Mouse (Mus musculus) bone marrow, adult 2 months (tissue): Measurements from ENCODE around the gene Ppdpf. TPM values are rescaled to one million over a fixed set of nuclear protein-coding genes. Genes with fewer than 3 reads are reported as not detected.

ENCODE experiments used
- H3K27ac ChIP-seq: fragments of 200-500 bp; 2 replicates; pipeline ENCODE4 v1.5.1; 2012; ENCODE audit warnings: low read depth, mild to moderate bottlenecking, control low read depth, inconsistent platforms, low read length; ENCODE audit not compliant: control insufficient read depth, poor library complexity, insufficient read depth
- H3K4me1 ChIP-seq: fragments of 200-500 bp; 2 replicates; pipeline ENCODE4 v1.6.1; 2011; ENCODE audit warnings: low read length; ENCODE audit not compliant: control insufficient read depth, insufficient read depth
- H3K4me3 ChIP-seq: fragments of 200-500 bp; replicated peaks from 2 replicates; pipeline ENCODE3; 2011; ENCODE audit warnings: mild to moderate bottlenecking, low read depth, low read length, control low read depth; ENCODE audit not compliant: control insufficient read depth
- CTCF ChIP-seq: fragments of 200-500 bp; IDR thresholded peaks from 2 replicates; pipeline ENCODE4 v1.5.1; 2011; ENCODE audit warnings: low read length, control low read depth; ENCODE audit not compliant: control insufficient read depth, insufficient read depth
- POLR2A ChIP-seq: fragments of 200-500 bp; IDR thresholded peaks from 2 replicates; pipeline ENCODE4 v1.6.1; 2011; ENCODE audit warnings: low read depth, mild to moderate bottlenecking, control low read depth, low read length, borderline replicate concordance; ENCODE audit not compliant: control insufficient read depth
- WGBS: fragments of 180-500 bp; shearing (Covaris S2); methylation state at CpG from one replicate; pipeline ENCODE4 v1.1.7; 2018; 5-methylcytosine and 5-hydroxymethylcytosine counted together
- polyA plus RNA-seq: library from polyadenylated mRNA; stranded (reverse); fragments of >200 nt; gene quantifications from 2 replicates; pipeline ENCODE4 v1.2.4, GENCODE M21; 2011; ENCODE audit warnings: low replicate concordance; ENCODE audit not compliant: missing spikeins, insufficient read depth, insufficient read length

Ppdpf gene
- polyA plus RNA-seq, 1 experiment: 59.8 TPM

GRCm38 (mm10) chr2:181148318-181148955 is 38.6 kb upstream of the Ppdpf start:
- H3K4me1 ChIP-seq: no peaks in the 10 kb centered on the region
- no peak for TF ChIP-seq POLR2A
- no peak for TF ChIP-seq CTCF
- WGBS: 12% methylated on average over 31 of the region's 31 CpGs
- no peak overlapping the region for H3K4me3 ChIP-seq
- H3K27ac ChIP-seq: no peak overlapping the region

GRCm38 (mm10) chr2:181150281-181150680 is 36.8 kb upstream of the Ppdpf start:
- H3K4me1 ChIP-seq: no peaks in the 10 kb centered on the region

GRCm38 (mm10) chr2:181152701-181153100 is 34.3 kb upstream of the Ppdpf start:
- WGBS: 89% methylated on average over 17 of the region's 17 CpGs
- no peaks in the 10 kb centered on the region for H3K4me1 ChIP-seq
- H3K27ac ChIP-seq: no peak overlapping the region
- no peak overlapping the region for H3K4me3 ChIP-seq
- TF ChIP-seq POLR2A (no peak), CTCF (no peak)

More at GRCm38 (mm10) chr2:181150281-181150680, 36.8 kb upstream of the Ppdpf start:
- no peak overlapping the region for H3K4me3 ChIP-seq
- TF ChIP-seq CTCF: no peak
- TF ChIP-seq POLR2A: no peak
- H3K27ac ChIP-seq: no peak overlapping the region
- WGBS: 63% methylated on average over 6 of the region's 6 CpGs

- 77% methylated on average over 1 of the region's 1 CpGs for WGBS
- TF ChIP-seq POLR2A (no peak), CTCF (no peak)
- Histone ChIP-seq H3K4me3 (no peak overlapping the region), H3K4me1 (no peaks in the 10 kb centered on the region), H3K27ac (no peak overlapping the region)
These were observed 33.9 kb upstream of the Ppdpf start for GRCm38 (mm10) chr2:181153131-181153530.

GRCm38 (mm10) chr2:181153837-181154236 is 33.2 kb upstream of the Ppdpf start:
- TF ChIP-seq CTCF (peak; percentile 42; the same call in 1 of the 2 replicates), POLR2A (no peak)
- H3K4me1 ChIP-seq: no peaks in the 10 kb centered on the region
- H3K4me3 ChIP-seq: no peak overlapping the region
- no peak overlapping the region for H3K27ac ChIP-seq
- WGBS: 12% methylated on average over 1 of the region's 1 CpGs

GRCm38 (mm10) chr2:181154361-181154760 is 32.7 kb upstream of the Ppdpf start:
- Histone ChIP-seq H3K27ac (no peak overlapping the region), H3K4me1 (no peaks in the 10 kb centered on the region), H3K4me3 (no peak overlapping the region)
- TF ChIP-seq POLR2A: no peak
- TF ChIP-seq CTCF: no peak
- WGBS: 78% methylated on average over 3 of the region's 3 CpGs

GRCm38 (mm10) chr2:181154831-181155415 is 32.1 kb upstream of the Ppdpf start:
- Histone ChIP-seq H3K27ac (no peak overlapping the region), H3K4me1 (no peaks in the 10 kb centered on the region), H3K4me3 (no peak overlapping the region)
- WGBS: 67% methylated on average over 8 of the region's 8 CpGs
- TF ChIP-seq POLR2A: no peak
- TF ChIP-seq CTCF: no peak

- WGBS: 44% methylated on average over 4 of the region's 4 CpGs
- Histone ChIP-seq H3K27ac (no peak overlapping the region), H3K4me1 (no peaks in the 10 kb centered on the region), H3K4me3 (no peak overlapping the region)
- TF ChIP-seq CTCF (no peak), POLR2A (no peak)
These were observed 31.2 kb upstream of the Ppdpf start for GRCm38 (mm10) chr2:181155801-181156200.
